Mouse (Mus musculus) B cell, adult 62 days (primary cell): ENCODE data around the gene Frmd5. TPM values are rescaled to one million over a fixed set of nuclear protein-coding genes. Genes with fewer than 3 reads are reported as not detected.

ENCODE experiments used
- total RNA-seq: library from RNA; stranded (reverse); gene quantifications from 4 replicates; pipeline ENCODE4 v1.2.4, GENCODE M21; 2023

Frmd5 gene
- not detected in 4 replicates for total RNA-seq

GRCm38 (mm10) chr2:121806959-121807653 is at the start of gene Frmd5:
TSS of gene Frmd5 (minus strand) at chr2:121807087.

GRCm38 (mm10) chr2:121505942-121506882 is 300.7 kb downstream of the Frmd5 start, which contains the start of the genes Mfap1a and Wdr76:
TSS of gene Mfap1a (minus strand) at chr2:121506665.
TSS of gene Wdr76 (plus strand) at chr2:121506723.

Other genes with a start within 250 kb of the Frmd5 start
- 7.9 to 12.8 TPM (median 11.7 TPM) in 4 replicates for gene Casc4, start 59.9 kb upstream of the Frmd5 start, total RNA-seq
- gene Ctdspl2, start 148.9 kb upstream of the Frmd5 start, total RNA-seq: 40.8 to 48.5 TPM (median 43.3 TPM) in 4 replicates
- gene Mageb3, start 149.0 kb upstream of the Frmd5 start, total RNA-seq: not detected in 4 replicates
- gene Eif3j1, start 221.5 kb upstream of the Frmd5 start, total RNA-seq: 39.8 to 45.1 TPM (median 41.9 TPM) in 4 replicates